Mouse (Mus musculus) kidney, embryonic 16.5 days (tissue): ENCODE results near the gene Cfap58. TPM values are rescaled to one million over a fixed set of nuclear protein-coding genes. Genes with fewer than 3 reads are reported as not detected.

Experiments
- ATAC-seq: fragments of 200-750 bp; cut with Nextera tagmentation; 2 replicates; pipeline ENCODE4 v1.8.0; 2017; ENCODE audit warnings: moderate TSS enrichment; ENCODE audit not compliant: low FRiP score, low TSS enrichment
- H3K27ac ChIP-seq: fragments of 300-500 bp; sonication (generic); 2 replicates; pipeline ENCODE4 v1.5.1; 2014; ENCODE audit warnings: low read length
- H3K27me3 ChIP-seq: fragments of 300-500 bp; sonication (generic); 2 replicates; pipeline ENCODE4 v1.6.1; 2014; ENCODE audit warnings: low read length, control low read depth, mixed read lengths; ENCODE audit not compliant: insufficient read depth
- H3K36me3 ChIP-seq: fragments of 300-500 bp; sonication (generic); 2 replicates; pipeline ENCODE4 v1.6.1; 2014; ENCODE audit warnings: low read length, control low read depth, mixed read lengths; ENCODE audit not compliant: insufficient read depth
- H3K4me1 ChIP-seq: fragments of 300-500 bp; sonication (generic); 2 replicates; pipeline ENCODE4 v1.6.1; 2014; ENCODE audit warnings: low read length, control low read depth, mixed read lengths; ENCODE audit not compliant: insufficient read depth
- H3K4me2 ChIP-seq: fragments of 300-500 bp; sonication (generic); replicated peaks from 2 replicates; pipeline ENCODE4 v1.6.1; 2014; ENCODE audit warnings: low read depth, low read length
- H3K4me3 ChIP-seq: fragments of 300-500 bp; sonication (generic); 2 replicates; pipeline ENCODE4 v1.5.1; 2014; ENCODE audit warnings: mild to moderate bottlenecking, low read length
- H3K9ac ChIP-seq: fragments of 300-500 bp; sonication (generic); replicated peaks from 2 replicates; pipeline ENCODE4 v1.6.1; 2014; ENCODE audit warnings: low read length
- H3K9me3 ChIP-seq: fragments of 300-500 bp; sonication (generic); 2 replicates; pipeline ENCODE4 v1.6.1; 2016; ENCODE audit warnings: low read length, control low read depth
- whole genome bisulfite sequencing: fragments of 180-500 bp; shearing (Covaris S2); extraction: QIAGEN DNeasy Blood & Tissue Kit; methylation state at CpG from one replicate; pipeline ENCODE4 v1.1.7; 2014; 5-methylcytosine and 5-hydroxymethylcytosine counted together
- polyA plus RNA-seq: library from polyadenylated mRNA; unstranded; fragments of >200 nt; fragmentation: Nextera tagmentation; extraction: Ambion mirVana; gene quantifications from 2 replicates; pipeline ENCODE4 v1.2.1, GENCODE M21; 2015

The Cfap58 gene
- polyA plus RNA-seq, 1 experiment from 2014 or later = 0.06 TPM

- H3K36me3 ChIP-seq = no peaks in the 10 kb centered on the region
- no peak overlapping the region for H3K4me3 ChIP-seq
- H3K27me3 ChIP-seq = no peaks in the 10 kb centered on the region
- H3K4me2 ChIP-seq = no peak overlapping the region
- no peak overlapping the region for H3K9ac ChIP-seq
- H3K4me1 ChIP-seq = no peaks in the 10 kb centered on the region
- H3K9me3 ChIP-seq = no peaks in the 10 kb centered on the region
- WGBS = 84% methylated on average over 5 of the region's 5 CpGs
- ATAC-seq = no peak
- H3K27ac ChIP-seq = no peak overlapping the region
These were observed 85.3 kb downstream of the Cfap58 start for GRCm38 (mm10) chr19:48022763-48023162.

GRCm38 (mm10) chr19:48023726-48024125 is 86.3 kb downstream of the Cfap58 start:
- WGBS = 84% methylated on average over 10 of the region's 10 CpGs
- Histone ChIP-seq H3K4me3 (no peak overlapping the region), H3K9ac (no peak overlapping the region), H3K9me3 (no peaks in the 10 kb centered on the region), H3K36me3 (no peaks in the 10 kb centered on the region), H3K4me1 (no peaks in the 10 kb centered on the region), H3K4me2 (no peak overlapping the region), H3K27ac (no peak overlapping the region), H3K27me3 (no peaks in the 10 kb centered on the region)
- ATAC-seq = no peak

- Histone ChIP-seq H3K9me3 (no peaks in the 10 kb centered on the region), H3K4me1 (no peaks in the 10 kb centered on the region), H3K36me3 (no peaks in the 10 kb centered on the region), H3K4me2 (no peak overlapping the region), H3K27me3 (no peaks in the 10 kb centered on the region), H3K27ac (no peak overlapping the region), H3K4me3 (no peak overlapping the region), H3K9ac (no peak overlapping the region)
- no peak for ATAC-seq
- 82% methylated on average over 8 of the region's 8 CpGs for WGBS
These were observed 87.9 kb downstream of the Cfap58 start for GRCm38 (mm10) chr19:48025366-48025765.

GRCm38 (mm10) chr19:48026882-48027281 is 89.4 kb downstream of the Cfap58 start:
- H3K9ac ChIP-seq = no peak overlapping the region
- H3K4me1 ChIP-seq = no peaks in the 10 kb centered on the region
- no peak overlapping the region for H3K4me2 ChIP-seq
- H3K36me3 ChIP-seq = no peaks in the 10 kb centered on the region
- H3K9me3 ChIP-seq = no peaks in the 10 kb centered on the region
- H3K27me3 ChIP-seq = no peaks in the 10 kb centered on the region
- H3K4me3 ChIP-seq = no peak overlapping the region
- WGBS = 52% methylated on average over 2 of the region's 2 CpGs
- no peak for ATAC-seq
- H3K27ac ChIP-seq = no peak overlapping the region

DNA sequence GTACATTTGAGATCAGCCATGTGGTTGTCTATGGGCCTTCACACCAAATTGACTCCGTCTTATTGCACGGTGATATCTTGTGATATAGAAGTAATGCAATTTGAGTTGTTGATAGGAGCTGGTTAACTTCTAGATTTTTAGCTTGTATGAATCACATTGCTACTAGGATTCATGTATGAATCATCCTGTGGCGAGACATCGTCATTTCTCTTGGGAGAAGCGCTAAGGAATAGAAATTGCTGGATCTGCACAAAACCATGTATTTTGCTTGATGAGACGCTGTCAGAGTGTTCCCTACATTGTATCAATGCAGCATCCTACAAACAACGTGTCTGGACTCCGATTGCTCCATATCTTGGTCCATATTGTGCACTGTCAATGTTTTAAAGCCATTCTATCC is 102.1 kb downstream of the Cfap58 start:
- no peak overlapping the region for H3K4me2 ChIP-seq
- H3K4me3 ChIP-seq = no peak overlapping the region
- ATAC-seq = no peak
- no peak overlapping the region for H3K27ac ChIP-seq
- no peaks in the 10 kb centered on the region for H3K27me3 ChIP-seq
- H3K9ac ChIP-seq = no peak overlapping the region
- no peaks in the 10 kb centered on the region for H3K9me3 ChIP-seq
- H3K4me1 ChIP-seq = no peaks in the 10 kb centered on the region
- H3K36me3 ChIP-seq = no peaks in the 10 kb centered on the region
- WGBS = 92% methylated on average over 8 of the region's 8 CpGs

- no peak overlapping the region for H3K4me3 ChIP-seq
- ATAC-seq = no peak
- 78% methylated on average over 7 of the region's 7 CpGs for WGBS
- no peaks in the 10 kb centered on the region for H3K36me3 ChIP-seq
- H3K27ac ChIP-seq = no peak overlapping the region
- H3K9ac ChIP-seq = no peak overlapping the region
- H3K4me2 ChIP-seq = no peak overlapping the region
- H3K9me3 ChIP-seq = no peaks in the 10 kb centered on the region
- no peaks in the 10 kb centered on the region for H3K27me3 ChIP-seq
- H3K4me1 ChIP-seq = peaks cover 3% of the 10 kb centered on the region; the same call in 1 of the 2 replicates
These were observed 109.8 kb downstream of the Cfap58 start for GRCm38 (mm10) chr19:48047315-48047714.

GRCm38 (mm10) chr19:48049361-48049760 is 111.9 kb downstream of the Cfap58 start:
- Histone ChIP-seq H3K9me3 (no peaks in the 10 kb centered on the region), H3K4me3 (no peak overlapping the region), H3K9ac (no peak overlapping the region), H3K4me2 (no peak overlapping the region), H3K36me3 (no peaks in the 10 kb centered on the region), H3K4me1 (peaks cover 3% of the 10 kb centered on the region; the same call in 1 of the 2 replicates), H3K27me3 (no peaks in the 10 kb centered on the region), H3K27ac (no peak overlapping the region)
- no peak for ATAC-seq
- WGBS = 45% methylated on average over 3 of the region's 3 CpGs

DNA sequence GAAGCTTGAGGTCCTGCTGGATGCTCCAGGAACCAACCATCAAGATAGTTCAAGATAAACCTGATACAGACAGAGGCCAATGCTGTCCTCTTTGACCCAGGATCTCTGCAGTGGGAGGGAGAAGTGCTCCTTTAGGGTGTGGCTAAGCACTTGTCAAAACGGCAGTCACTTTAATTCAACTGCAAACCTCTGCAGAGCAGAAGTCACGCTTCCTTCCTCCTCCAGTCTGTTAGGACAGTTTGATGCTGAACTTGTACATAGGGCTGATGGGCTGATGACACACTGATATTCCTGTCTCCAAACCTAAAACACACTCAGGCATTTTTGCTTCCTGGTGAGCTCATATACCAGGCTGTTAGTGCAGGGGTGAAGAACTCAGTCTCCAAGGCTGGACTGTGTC is 125.8 kb downstream of the Cfap58 start:
- Histone ChIP-seq H3K4me3 (no peak overlapping the region), H3K4me1 (0 out of 2 replicates have a peak, but pooled peaks cover 3% of the 10 kb centered on the region), H3K36me3 (no peaks in the 10 kb centered on the region), H3K4me2 (no peak overlapping the region), H3K9ac (no peak overlapping the region), H3K9me3 (no peaks in the 10 kb centered on the region), H3K27me3 (peaks cover 4% of the 10 kb centered on the region; the same call in 1 of the 2 replicates), H3K27ac (no peak overlapping the region)
- WGBS = 24% methylated on average over 2 of the region's 2 CpGs
- ATAC-seq = no peak

DNA sequence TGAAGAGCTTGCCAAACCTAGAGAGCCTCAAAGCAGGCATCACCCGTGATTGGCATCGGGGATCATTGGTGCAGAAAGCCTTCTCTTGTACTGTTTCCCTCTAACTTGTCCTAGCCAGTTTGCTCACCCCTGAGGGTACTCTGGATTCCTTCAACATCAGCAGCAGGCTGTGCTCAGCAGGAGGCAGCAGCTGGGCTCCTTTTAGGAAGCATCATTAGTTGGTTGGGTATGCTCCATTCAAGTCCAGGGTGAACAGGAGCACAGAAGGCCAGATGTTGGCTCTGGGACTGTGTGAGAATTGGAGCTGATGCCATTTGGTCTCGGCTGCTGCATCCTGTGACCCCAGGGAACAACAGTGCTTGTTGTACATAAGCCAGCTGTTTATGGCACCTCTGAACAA is 142.2 kb downstream of the Cfap58 start:
- Histone ChIP-seq H3K36me3 (no peaks in the 10 kb centered on the region), H3K9ac (no peak overlapping the region), H3K27me3 (no peaks in the 10 kb centered on the region), H3K27ac (no peak overlapping the region), H3K4me3 (no peak overlapping the region), H3K4me1 (0 out of 2 replicates have a peak, but pooled peaks cover 12% of the 10 kb centered on the region), H3K9me3 (no peaks in the 10 kb centered on the region), H3K4me2 (no peak overlapping the region)
- no peak for ATAC-seq
- 39% methylated on average over 3 of the region's 3 CpGs for WGBS

- Histone ChIP-seq H3K36me3 (no peaks in the 10 kb centered on the region), H3K27ac (no peak overlapping the region), H3K9me3 (no peaks in the 10 kb centered on the region), H3K4me2 (no peak overlapping the region), H3K4me3 (no peak overlapping the region), H3K9ac (no peak overlapping the region), H3K27me3 (no peaks in the 10 kb centered on the region), H3K4me1 (0 out of 2 replicates have a peak, but pooled peaks cover 7% of the 10 kb centered on the region)
- 95% methylated on average over 4 of the region's 4 CpGs for WGBS
- ATAC-seq = no peak
These were observed 144.0 kb downstream of the Cfap58 start for GRCm38 (mm10) chr19:48081456-48081855.
